Mouse (Mus musculus) B cell, adult 2 months (primary cell): ENCODE results near the gene Tspan7.

ENCODE experiments used
- DNase-seq, 2 experiments: peaks; one replicate each; pipeline ENCODE4 v3.0.0; 2022

The Tspan7 gene

GRCm38 (mm10) chrX:10484872-10485569 lies at the start of gene Tspan7:
TSS of gene Tspan7 (plus strand) at chrX:10485158.
- peak in 1 of 2 experiments; percentile 1 for DNase-seq

GRCm38 (mm10) chrX:10449323-10449980 lies 35.5 kb upstream of the Tspan7 start:
- DNase-seq, result no peak

GRCm38 (mm10) chrX:10450143-10451060 lies 34.6 kb upstream of the Tspan7 start:
- no peak for DNase-seq

- DNase-seq, result no peak
These were observed 31.2 kb upstream of the Tspan7 start for GRCm38 (mm10) chrX:10453798-10454197.

- DNase-seq, result no peak
These were observed 27.7 kb upstream of the Tspan7 start for GRCm38 (mm10) chrX:10457256-10457655.

GRCm38 (mm10) chrX:10477088-10477487 lies 7.9 kb upstream of the Tspan7 start:
- no peak for DNase-seq

GRCm38 (mm10) chrX:10479031-10479886 lies 5.7 kb upstream of the Tspan7 start:
- DNase-seq, result no peak

- DNase-seq, result no peak
These were observed 5.0 kb upstream of the Tspan7 start for GRCm38 (mm10) chrX:10479943-10480342.

GRCm38 (mm10) chrX:10485664-10486211 lies 780 bp downstream of the Tspan7 start:
- DNase-seq, result no peak

- DNase-seq, result no peak
These were observed 13.6 kb downstream of the Tspan7 start for GRCm38 (mm10) chrX:10498580-10498979.

GRCm38 (mm10) chrX:10502616-10503015 lies 17.7 kb downstream of the Tspan7 start:
- DNase-seq, result no peak

GRCm38 (mm10) chrX:10514417-10514816 lies 29.5 kb downstream of the Tspan7 start:
- no peak for DNase-seq

GRCm38 (mm10) chrX:10514971-10515370 lies 30.0 kb downstream of the Tspan7 start:
- DNase-seq, result no peak

- DNase-seq, result no peak
These were observed 31.5 kb downstream of the Tspan7 start for GRCm38 (mm10) chrX:10516448-10516847.

- no peak for DNase-seq
These were observed 32.0 kb downstream of the Tspan7 start for GRCm38 (mm10) chrX:10516925-10517324.

- DNase-seq, result no peak
These were observed 32.8 kb downstream of the Tspan7 start for GRCm38 (mm10) chrX:10517756-10518155.

- DNase-seq, result no peak
These were observed 33.6 kb downstream of the Tspan7 start for GRCm38 (mm10) chrX:10518510-10518909.

GRCm38 (mm10) chrX:10535450-10535849 lies 50.5 kb downstream of the Tspan7 start:
- DNase-seq, result no peak

GRCm38 (mm10) chrX:10539009-10539408 lies 54.1 kb downstream of the Tspan7 start:
- DNase-seq, result no peak

- no peak for DNase-seq
These were observed 54.7 kb downstream of the Tspan7 start for GRCm38 (mm10) chrX:10539482-10540166.

GRCm38 (mm10) chrX:10546840-10547239 lies 61.9 kb downstream of the Tspan7 start:
- no peak for DNase-seq
